Mouse (Mus musculus): Measurements from ENCODE around the gene Tubgcp4. TPM values are rescaled to one million over a fixed set of nuclear protein-coding genes. Genes with fewer than 3 reads are reported as not detected.

The Tubgcp4 gene
- polyA plus RNA-seq, 1 experiment from 2014 or later, result 51.4 TPM

DNA sequence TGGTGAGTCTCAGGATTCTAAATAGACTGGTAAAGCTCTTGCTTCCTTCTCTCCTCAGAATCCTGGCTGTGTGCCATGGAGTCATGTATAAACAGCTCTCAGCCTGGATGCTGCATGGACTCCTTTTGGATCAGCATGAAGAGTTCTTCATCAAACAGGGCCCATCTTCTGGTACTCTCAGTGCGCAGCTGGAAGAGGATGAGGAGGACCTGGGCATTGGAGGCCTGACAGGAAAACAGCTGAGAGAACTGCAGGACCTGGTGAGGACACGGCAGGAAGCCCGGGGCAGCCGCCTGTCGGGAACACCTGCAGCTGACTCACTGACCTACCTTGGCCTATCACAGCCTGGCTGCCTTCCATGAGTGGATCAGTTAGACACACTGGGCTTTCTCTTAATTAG is 13.0 kb downstream of the Tubgcp4 start:
- H3K27ac ChIP-seq (ENCODE audit: low read length), result no peak overlapping the region
- 87% methylated on average over 5 of the region's 5 CpGs for WGBS
- no peak overlapping the region for H3K4me3 ChIP-seq (ENCODE audit: low read length)
- H3K4me2 ChIP-seq (ENCODE audit: low read depth, low read length), result no peak overlapping the region
- no peak for ATAC-seq (ENCODE audit: low read depth)
- H3K27me3 ChIP-seq (ENCODE audit: control insufficient read depth, insufficient read depth, low read depth, low read length), result no peaks in the 10 kb centered on the region
- H3K4me1 ChIP-seq (replicated peaks; ENCODE audit: control insufficient read depth, insufficient read depth, low read length), result no peaks in the 10 kb centered on the region
- H3K36me3 ChIP-seq (ENCODE audit: control insufficient read depth, insufficient read depth, low read length), result peaks cover 23% of the 10 kb centered on the region
- H3K9me3 ChIP-seq (ENCODE audit: control insufficient read depth, low read length), result no peaks in the 10 kb centered on the region
- no peak overlapping the region for H3K9ac ChIP-seq (ENCODE audit: low read length)

DNA sequence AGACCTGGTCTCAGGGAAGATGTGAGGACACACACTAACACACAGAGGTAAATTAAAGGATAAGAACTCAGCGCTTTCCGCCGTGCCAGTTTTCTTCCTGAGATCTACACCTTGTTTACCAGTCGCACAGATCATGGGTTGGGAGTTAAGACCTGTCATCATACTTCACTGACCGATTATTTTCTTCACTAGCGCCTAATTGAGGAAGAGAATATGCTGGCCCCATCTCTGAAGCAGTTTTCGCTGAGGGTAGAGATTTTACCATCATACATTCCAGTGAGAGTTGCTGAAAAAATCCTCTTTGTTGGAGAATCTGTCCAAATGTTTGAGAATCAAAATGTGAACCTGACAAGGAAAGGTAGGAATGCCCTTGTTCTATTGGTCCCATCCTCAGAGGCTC is 13.7 kb downstream of the Tubgcp4 start:
- no peaks in the 10 kb centered on the region for H3K9me3 ChIP-seq (ENCODE audit: control insufficient read depth, low read length)
- H3K36me3 ChIP-seq (ENCODE audit: control insufficient read depth, insufficient read depth, low read length), result peaks cover 19% of the 10 kb centered on the region
- H3K27ac ChIP-seq (ENCODE audit: low read length), result no peak overlapping the region
- WGBS, result 94% methylated on average over 7 of the region's 7 CpGs
- no peak overlapping the region for H3K4me3 ChIP-seq (ENCODE audit: low read length)
- no peaks in the 10 kb centered on the region for H3K27me3 ChIP-seq (ENCODE audit: control insufficient read depth, insufficient read depth, low read depth, low read length)
- no peaks in the 10 kb centered on the region for H3K4me1 ChIP-seq (replicated peaks; ENCODE audit: control insufficient read depth, insufficient read depth, low read length)
- no peak for ATAC-seq (ENCODE audit: low read depth)
- no peak overlapping the region for H3K4me2 ChIP-seq (ENCODE audit: low read depth, low read length)
- no peak overlapping the region for H3K9ac ChIP-seq (ENCODE audit: low read length)

DNA sequence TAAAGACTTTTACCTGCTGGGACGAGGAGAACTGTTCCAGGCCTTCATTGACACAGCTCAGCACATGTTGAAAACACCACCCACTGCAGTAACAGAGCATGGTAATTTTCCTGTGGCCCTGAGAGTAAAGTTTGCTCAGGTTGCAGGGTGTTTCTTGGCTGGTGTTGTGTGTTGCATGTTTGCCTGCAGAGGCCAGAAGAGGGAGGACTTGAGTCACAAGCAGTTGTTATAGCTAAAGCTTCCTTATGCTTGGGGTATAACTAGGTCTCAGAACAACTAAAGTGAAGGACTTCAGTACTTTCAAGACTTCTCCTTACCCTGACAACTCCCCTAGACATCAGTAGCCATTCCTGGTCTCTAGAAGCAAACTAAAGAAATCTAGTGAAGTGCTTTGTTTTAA is 18.1 kb downstream of the Tubgcp4 start:
- Histone ChIP-seq H3K4me2 (ENCODE audit: low read depth, low read length) (no peak overlapping the region), H3K36me3 (ENCODE audit: control insufficient read depth, insufficient read depth, low read length) (peaks cover 33% of the 10 kb centered on the region), H3K27ac (ENCODE audit: low read length) (no peak overlapping the region), H3K27me3 (ENCODE audit: control insufficient read depth, insufficient read depth, low read depth, low read length) (no peaks in the 10 kb centered on the region), H3K9me3 (ENCODE audit: control insufficient read depth, low read length) (no peaks in the 10 kb centered on the region), H3K4me3 (ENCODE audit: low read length) (no peak overlapping the region), H3K9ac (ENCODE audit: low read length) (no peak overlapping the region), H3K4me1 (replicated peaks; ENCODE audit: control insufficient read depth, insufficient read depth, low read length) (no peaks in the 10 kb centered on the region)
- ATAC-seq (ENCODE audit: low read depth), result no peak
- 56% methylated on average over 1 of the region's 1 CpGs for WGBS

DNA sequence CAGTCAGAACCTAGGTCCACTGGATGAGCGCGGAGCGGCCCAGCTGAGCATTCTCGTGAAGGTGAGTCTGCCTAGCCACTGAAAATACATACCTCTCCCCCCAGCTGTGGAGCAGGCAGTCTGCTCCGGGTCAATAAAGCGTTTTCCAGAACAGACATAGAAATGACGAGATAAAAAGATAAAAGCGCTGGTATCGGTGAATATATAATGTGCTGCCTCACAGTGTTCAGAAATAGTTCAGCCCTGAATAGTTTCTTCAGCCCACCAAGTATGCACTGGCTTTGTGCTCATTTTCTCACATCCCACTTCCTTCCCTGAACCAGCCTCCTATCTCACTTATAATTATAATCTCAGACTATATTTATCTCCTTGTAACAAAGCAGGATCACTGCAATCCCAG is 25.0 kb downstream of the Tubgcp4 start:
- Histone ChIP-seq H3K4me1 (replicated peaks; ENCODE audit: control insufficient read depth, insufficient read depth, low read length) (no peaks in the 10 kb centered on the region), H3K27me3 (ENCODE audit: control insufficient read depth, insufficient read depth, low read depth, low read length) (no peaks in the 10 kb centered on the region), H3K4me3 (ENCODE audit: low read length) (no peak overlapping the region), H3K27ac (ENCODE audit: low read length) (no peak overlapping the region), H3K9me3 (ENCODE audit: control insufficient read depth, low read length) (no peaks in the 10 kb centered on the region), H3K9ac (ENCODE audit: low read length) (no peak overlapping the region), H3K36me3 (ENCODE audit: control insufficient read depth, insufficient read depth, low read length) (peaks cover 63% of the 10 kb centered on the region), H3K4me2 (ENCODE audit: low read depth, low read length) (no peak overlapping the region)
- WGBS, result 77% methylated on average over 9 of the region's 9 CpGs
- ATAC-seq (ENCODE audit: low read depth), result no peak

DNA sequence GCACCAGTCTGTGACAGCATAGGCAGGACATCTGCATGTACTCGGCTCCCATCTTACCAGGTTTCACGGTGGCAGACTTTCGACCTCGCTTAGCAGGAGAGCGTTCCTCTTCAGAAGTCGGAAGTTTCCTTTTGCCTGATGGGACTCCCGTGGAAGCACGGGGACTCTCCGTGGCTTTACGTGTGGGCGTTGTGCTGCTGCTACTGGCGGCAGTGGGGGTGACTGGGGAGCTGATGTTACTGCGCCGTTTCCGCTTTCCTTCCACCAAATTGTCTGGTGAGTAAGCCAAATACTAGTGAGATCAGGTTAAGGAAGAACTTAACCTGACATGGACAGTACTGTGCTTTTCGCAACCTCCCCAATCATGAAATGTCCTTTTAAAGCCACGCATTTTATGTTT is 33.8 kb downstream of the Tubgcp4 start:
- no peak for ATAC-seq (ENCODE audit: low read depth)
- Histone ChIP-seq H3K36me3 (ENCODE audit: control insufficient read depth, insufficient read depth, low read length) (peaks cover 53% of the 10 kb centered on the region), H3K4me2 (ENCODE audit: low read depth, low read length) (no peak overlapping the region), H3K27me3 (ENCODE audit: control insufficient read depth, insufficient read depth, low read depth, low read length) (no peaks in the 10 kb centered on the region), H3K9ac (ENCODE audit: low read length) (no peak overlapping the region), H3K4me1 (replicated peaks; ENCODE audit: control insufficient read depth, insufficient read depth, low read length) (no peaks in the 10 kb centered on the region), H3K4me3 (ENCODE audit: low read length) (no peak overlapping the region), H3K9me3 (ENCODE audit: control insufficient read depth, low read length) (no peaks in the 10 kb centered on the region), H3K27ac (ENCODE audit: low read length) (no peak overlapping the region)
- WGBS, result 94% methylated on average over 17 of the region's 17 CpGs

DNA sequence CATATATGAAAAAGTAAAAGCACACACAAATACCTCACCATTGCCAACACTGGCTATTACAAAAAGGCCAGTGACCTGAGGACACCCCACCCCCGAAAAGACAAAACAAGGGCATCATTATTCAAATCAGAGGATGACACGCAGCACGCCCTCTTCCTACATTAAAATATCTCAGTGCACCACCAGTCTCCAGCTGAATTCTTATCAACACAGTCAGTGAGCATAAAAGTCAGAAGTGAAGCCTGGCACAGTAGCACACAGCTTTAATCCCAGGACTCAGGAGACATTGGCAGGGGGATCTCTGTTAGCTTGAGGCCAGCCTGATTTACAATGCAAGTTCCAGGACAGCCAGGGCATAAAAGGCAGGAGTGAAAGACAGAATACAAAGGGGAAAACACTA is 36.1 kb downstream of the Tubgcp4 start:
- Histone ChIP-seq H3K4me1 (replicated peaks; ENCODE audit: control insufficient read depth, insufficient read depth, low read length) (no peaks in the 10 kb centered on the region), H3K27me3 (ENCODE audit: control insufficient read depth, insufficient read depth, low read depth, low read length) (no peaks in the 10 kb centered on the region), H3K4me3 (ENCODE audit: low read length) (no peak overlapping the region), H3K4me2 (ENCODE audit: low read depth, low read length) (no peak overlapping the region), H3K36me3 (ENCODE audit: control insufficient read depth, insufficient read depth, low read length) (peaks cover 55% of the 10 kb centered on the region), H3K27ac (ENCODE audit: low read length) (no peak overlapping the region), H3K9me3 (ENCODE audit: control insufficient read depth, low read length) (no peaks in the 10 kb centered on the region), H3K9ac (ENCODE audit: low read length) (no peak overlapping the region)
- no peak for ATAC-seq (ENCODE audit: low read depth)
- WGBS, result 93% methylated on average over 3 of the region's 3 CpGs

DNA sequence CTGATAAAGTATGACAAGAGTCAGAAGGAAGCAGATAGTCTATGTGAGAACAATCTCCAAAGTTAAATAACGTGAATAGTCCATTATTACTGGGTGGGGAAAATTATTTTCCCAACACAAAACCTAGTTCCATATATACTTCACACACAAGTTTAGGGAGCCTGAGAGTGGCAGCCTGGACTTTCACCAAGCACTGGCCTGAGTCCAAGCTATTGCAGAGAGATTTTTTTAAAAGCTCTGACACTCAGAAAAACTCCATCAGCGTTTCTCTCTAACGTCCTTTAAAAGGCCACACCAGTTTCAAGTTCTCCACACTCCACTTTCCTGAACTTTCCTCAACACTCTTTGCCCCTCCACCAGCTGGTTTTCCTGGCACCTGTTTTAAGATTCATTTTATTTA is 44.0 kb downstream of the Tubgcp4 start:
- H3K36me3 ChIP-seq (ENCODE audit: control insufficient read depth, insufficient read depth, low read length), result peaks cover 27% of the 10 kb centered on the region
- WGBS, result 70% methylated on average over 3 of the region's 3 CpGs
- no peaks in the 10 kb centered on the region for H3K27me3 ChIP-seq (ENCODE audit: control insufficient read depth, insufficient read depth, low read depth, low read length)
- H3K27ac ChIP-seq (ENCODE audit: low read length), result no peak overlapping the region
- H3K4me2 ChIP-seq (ENCODE audit: low read depth, low read length), result no peak overlapping the region
- H3K9me3 ChIP-seq (ENCODE audit: control insufficient read depth, low read length), result no peaks in the 10 kb centered on the region
- no peak for ATAC-seq (ENCODE audit: low read depth)
- no peak overlapping the region for H3K9ac ChIP-seq (ENCODE audit: low read length)
- no peak overlapping the region for H3K4me3 ChIP-seq (ENCODE audit: low read length)
- no peaks in the 10 kb centered on the region for H3K4me1 ChIP-seq (replicated peaks; ENCODE audit: control insufficient read depth, insufficient read depth, low read length)

DNA sequence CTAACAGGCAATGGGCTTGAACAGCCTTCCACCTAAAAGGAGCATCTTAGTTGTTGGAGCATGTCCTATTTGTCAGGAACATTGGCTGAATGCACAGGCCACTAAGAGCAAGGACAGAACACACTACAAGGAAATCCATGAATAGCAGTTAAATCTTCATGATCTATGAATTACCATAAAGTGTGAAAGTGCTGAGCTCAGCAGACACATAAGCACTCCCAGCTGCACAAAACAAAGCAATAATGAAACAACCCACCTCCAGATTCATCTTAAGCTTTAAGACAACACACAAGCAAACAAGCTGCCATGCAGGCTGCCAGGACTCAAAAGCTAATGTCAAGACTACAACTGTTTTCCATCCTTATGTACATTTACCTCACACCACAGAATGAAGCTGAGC is 48.7 kb downstream of the Tubgcp4 start:
- Histone ChIP-seq H3K4me1 (replicated peaks; ENCODE audit: control insufficient read depth, insufficient read depth, low read length) (no peaks in the 10 kb centered on the region), H3K27me3 (ENCODE audit: control insufficient read depth, insufficient read depth, low read depth, low read length) (no peaks in the 10 kb centered on the region), H3K9me3 (ENCODE audit: control insufficient read depth, low read length) (no peaks in the 10 kb centered on the region), H3K4me3 (ENCODE audit: low read length) (no peak overlapping the region), H3K4me2 (ENCODE audit: low read depth, low read length) (no peak overlapping the region), H3K9ac (ENCODE audit: low read length) (no peak overlapping the region), H3K27ac (ENCODE audit: low read length) (no peak overlapping the region), H3K36me3 (ENCODE audit: control insufficient read depth, insufficient read depth, low read length) (peaks cover 26% of the 10 kb centered on the region)
- no peak for ATAC-seq (ENCODE audit: low read depth)

DNA sequence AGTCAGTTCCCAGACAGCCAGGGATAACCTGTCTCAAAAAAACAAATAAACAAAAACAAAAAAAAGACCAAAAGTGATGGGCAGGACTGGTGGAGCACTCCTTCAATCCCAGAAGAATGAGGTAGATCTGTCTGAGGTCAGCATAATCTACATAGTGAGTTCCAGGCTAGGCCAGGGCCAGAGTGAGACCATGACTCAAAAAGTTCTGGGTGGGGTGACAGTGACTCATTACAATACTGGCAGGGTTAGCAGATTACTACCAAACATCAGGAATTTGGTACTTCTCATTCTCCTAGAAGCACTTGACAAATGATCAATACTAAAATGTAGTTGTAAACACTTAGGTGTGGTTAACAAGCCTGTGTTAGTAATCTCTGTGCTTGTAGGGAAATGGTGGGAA is 49.5 kb downstream of the Tubgcp4 start:
- H3K9me3 ChIP-seq (ENCODE audit: control insufficient read depth, low read length), result no peaks in the 10 kb centered on the region
- H3K4me3 ChIP-seq (ENCODE audit: low read length), result no peak overlapping the region
- no peak for ATAC-seq (ENCODE audit: low read depth)
- no peaks in the 10 kb centered on the region for H3K27me3 ChIP-seq (ENCODE audit: control insufficient read depth, insufficient read depth, low read depth, low read length)
- H3K4me2 ChIP-seq (ENCODE audit: low read depth, low read length), result no peak overlapping the region
- H3K9ac ChIP-seq (ENCODE audit: low read length), result no peak overlapping the region
- no peaks in the 10 kb centered on the region for H3K4me1 ChIP-seq (replicated peaks; ENCODE audit: control insufficient read depth, insufficient read depth, low read length)
- peaks cover 24% of the 10 kb centered on the region for H3K36me3 ChIP-seq (ENCODE audit: control insufficient read depth, insufficient read depth, low read length)
- no peak overlapping the region for H3K27ac ChIP-seq (ENCODE audit: low read length)

DNA sequence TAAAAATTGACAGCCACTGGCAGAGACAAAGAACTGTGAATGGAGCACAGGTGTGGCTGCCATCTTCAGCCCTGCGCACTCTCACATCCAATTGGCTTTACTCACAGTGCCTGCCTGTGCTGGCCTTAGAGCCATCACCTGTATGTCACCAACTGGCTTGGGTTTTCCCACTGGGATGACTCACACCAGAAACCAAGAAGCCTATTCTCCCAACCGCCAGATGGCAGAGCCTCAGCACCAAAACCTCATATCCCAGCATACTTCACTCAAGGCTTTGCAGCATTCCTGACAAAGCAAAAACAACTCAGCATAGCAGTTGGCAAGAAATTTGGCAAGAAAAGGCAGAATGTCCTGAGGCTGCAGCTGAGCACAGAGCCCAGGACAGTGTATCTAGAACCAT is 52.6 kb downstream of the Tubgcp4 start:
- peaks cover 30% of the 10 kb centered on the region for H3K36me3 ChIP-seq (ENCODE audit: control insufficient read depth, insufficient read depth, low read length)
- no peak overlapping the region for H3K4me3 ChIP-seq (ENCODE audit: low read length)
- H3K9ac ChIP-seq (ENCODE audit: low read length), result no peak overlapping the region
- no peak overlapping the region for H3K27ac ChIP-seq (ENCODE audit: low read length)
- H3K4me1 ChIP-seq (replicated peaks; ENCODE audit: control insufficient read depth, insufficient read depth, low read length), result no peaks in the 10 kb centered on the region
- H3K4me2 ChIP-seq (ENCODE audit: low read depth, low read length), result no peak overlapping the region
- 97% methylated on average over 2 of the region's 2 CpGs for WGBS
- H3K27me3 ChIP-seq (ENCODE audit: control insufficient read depth, insufficient read depth, low read depth, low read length), result no peaks in the 10 kb centered on the region
- ATAC-seq (ENCODE audit: low read depth), result no peak
- H3K9me3 ChIP-seq (ENCODE audit: control insufficient read depth, low read length), result no peaks in the 10 kb centered on the region
